ENCODE assay signal across 13 mouse cellular contexts in genomic region chr2:32940483-32940882, GRCm38 (mm10).
"Had no signal": no experiment of that assay in that cellular context is flagged by ENCODE, and none has a peak within 500 bp of the region (broad histone marks: within the 10 kb centered on the region; RNA-seq: fewer than 3 reads in every experiment).

No protein-coding gene starts in this region.

- ATAC-seq: midbrain, embryonic 16.5 days had no signal

- H3K27me3 ChIP-seq: limb, embryonic 15.5 days; liver, embryonic 13.5 days; midbrain, embryonic 12.5 days; neural tube, embryonic 13.5 days; stomach, embryonic 15.5 days had no signal

- H3K27ac ChIP-seq: limb, embryonic 15.5 days; liver, embryonic 13.5 days; midbrain, embryonic 12.5 days; neural tube, embryonic 13.5 days; stomach, embryonic 15.5 days had no signal

- H3K4me1 ChIP-seq: limb, embryonic 15.5 days; liver, embryonic 13.5 days; midbrain, embryonic 12.5 days; neural tube, embryonic 13.5 days; stomach, embryonic 15.5 days had no signal

- H3K9ac ChIP-seq: limb, embryonic 15.5 days; liver, embryonic 13.5 days; midbrain, embryonic 12.5 days; neural tube, embryonic 13.5 days; stomach, embryonic 15.5 days had no signal

- H3K4me2 ChIP-seq: limb, embryonic 15.5 days; liver, embryonic 13.5 days; midbrain, embryonic 12.5 days; neural tube, embryonic 13.5 days; stomach, embryonic 15.5 days had no signal

- H3K9me3 ChIP-seq: limb, embryonic 15.5 days; liver, embryonic 13.5 days; midbrain, embryonic 12.5 days; neural tube, embryonic 13.5 days; stomach, embryonic 15.5 days had no signal

- DNase-seq: kidney, adult 8-10 months; liver, embryonic 13.5 days; lung, adult 18-20 months; retina, postnatal 1 day; right cerebral cortex, postnatal 4 days; spleen, adult 18-20 months; thymus, adult 2 months; thymus, postnatal 25 days had no signal

- H3K4me3 ChIP-seq: limb, embryonic 15.5 days; liver, embryonic 13.5 days; midbrain, embryonic 12.5 days; neural tube, embryonic 13.5 days; stomach, embryonic 15.5 days had no signal
